Mouse (Mus musculus): ENCODE results near the gene Kif2c. TPM values are rescaled to one million over a fixed set of nuclear protein-coding genes. Genes with fewer than 3 reads are reported as not detected.

The Kif2c gene
- polyA plus RNA-seq, 1 experiment from 2014 or later: 44.3 TPM

DNA sequence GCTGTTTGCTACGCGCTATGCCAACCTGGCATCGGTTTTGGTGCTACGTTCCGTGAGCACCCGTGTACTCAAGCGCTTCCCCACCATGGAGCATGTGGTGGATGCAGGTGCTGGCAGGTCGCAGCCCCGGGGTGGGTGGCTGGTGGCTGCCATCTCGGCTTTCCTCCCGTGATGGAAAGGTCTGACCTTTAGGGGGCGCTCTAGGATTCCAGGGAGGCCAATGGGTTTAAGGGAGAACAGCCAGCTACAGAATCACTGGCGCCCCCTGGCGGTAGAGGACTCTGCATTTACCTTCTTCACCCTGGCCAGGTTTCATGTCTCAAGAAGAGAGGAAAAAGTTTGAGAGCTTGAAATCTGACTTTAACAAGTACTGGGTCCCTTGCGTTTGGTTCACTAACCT lies 36.3 kb downstream of the Kif2c start:
- no peak for ATAC-seq (ENCODE audit: insufficient read depth, low FRiP score)
- 37% methylated on average over 15 of the region's 15 CpGs for WGBS

DNA sequence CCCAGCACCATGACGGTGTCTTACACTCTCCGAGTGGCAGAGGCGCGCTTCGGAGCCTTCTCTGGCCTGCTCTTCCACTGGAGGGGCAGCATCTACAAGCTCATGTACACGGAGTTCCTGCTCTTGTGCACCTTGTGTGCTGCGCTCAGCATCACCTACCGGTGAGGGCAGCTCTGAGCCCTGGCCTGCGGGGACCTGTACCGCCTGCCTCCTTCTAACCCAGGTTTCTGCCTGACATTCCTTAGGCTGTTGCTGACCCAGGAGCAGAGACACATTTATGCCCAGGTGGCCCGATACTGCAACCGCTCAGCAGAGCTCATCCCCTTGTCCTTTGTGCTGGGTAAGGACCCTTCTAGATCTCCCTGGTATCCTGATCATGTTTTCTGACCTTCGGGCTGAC lies 37.2 kb downstream of the Kif2c start:
- H3K9me3 ChIP-seq (replicated peaks; ENCODE audit: control insufficient read depth, low read length): no peaks in the 10 kb centered on the region
- H3K27ac ChIP-seq (ENCODE audit: low read length): no peak overlapping the region
- no peak overlapping the region for H3K4me2 ChIP-seq (ENCODE audit: low read depth, low read length)
- no peak for ATAC-seq (ENCODE audit: insufficient read depth, low FRiP score)
- H3K9ac ChIP-seq (ENCODE audit: low read length): no peak overlapping the region
- WGBS: 85% methylated on average over 13 of the region's 13 CpGs
- H3K4me3 ChIP-seq (replicated peaks; ENCODE audit: low read length): no peak overlapping the region
- no peaks in the 10 kb centered on the region for H3K4me1 ChIP-seq (ENCODE audit: control insufficient read depth, insufficient read depth, low read length)
- H3K27me3 ChIP-seq (ENCODE audit: control insufficient read depth, insufficient read depth, low read length): no peaks in the 10 kb centered on the region
- peaks cover 1% of the 10 kb centered on the region for H3K36me3 ChIP-seq (ENCODE audit: control insufficient read depth, insufficient read depth, low read length)

More for the DNA sequence above, 36.3 kb downstream of the Kif2c start:
- Histone ChIP-seq H3K4me3 (replicated peaks; ENCODE audit: low read length) (no peak overlapping the region), H3K27me3 (ENCODE audit: control insufficient read depth, insufficient read depth, low read length) (no peaks in the 10 kb centered on the region), H3K36me3 (ENCODE audit: control insufficient read depth, insufficient read depth, low read length) (peaks cover 10% of the 10 kb centered on the region), H3K4me1 (ENCODE audit: control insufficient read depth, insufficient read depth, low read length) (no peaks in the 10 kb centered on the region), H3K27ac (ENCODE audit: low read length) (no peak overlapping the region), H3K9me3 (replicated peaks; ENCODE audit: control insufficient read depth, low read length) (no peaks in the 10 kb centered on the region), H3K4me2 (ENCODE audit: low read depth, low read length) (no peak overlapping the region), H3K9ac (ENCODE audit: low read length) (no peak overlapping the region)

DNA sequence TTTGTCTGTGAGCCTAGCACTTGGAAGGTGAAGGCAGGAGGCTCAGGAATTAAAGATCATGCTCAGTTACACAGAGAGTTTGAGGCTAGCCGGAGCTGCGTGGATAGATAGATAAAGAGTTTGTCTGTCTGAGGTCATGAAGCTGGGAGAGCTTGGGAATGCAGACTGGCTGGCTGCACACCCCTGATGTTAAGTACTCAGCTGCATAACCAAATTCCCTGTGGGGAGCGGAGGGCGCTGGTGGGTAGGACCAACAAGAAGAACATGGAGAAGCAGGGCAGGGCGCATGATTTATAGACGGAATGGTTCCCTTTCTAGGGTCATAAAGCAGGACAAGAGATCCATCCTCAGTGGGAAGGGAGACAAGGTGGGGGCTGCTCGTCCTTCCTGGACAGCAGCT lies 39.4 kb downstream of the Kif2c start:
- whole genome bisulfite sequencing: 49% methylated on average over 7 of the region's 7 CpGs
- H3K27ac ChIP-seq (ENCODE audit: low read length): no peak overlapping the region
- no peak overlapping the region for H3K4me2 ChIP-seq (ENCODE audit: low read depth, low read length)
- no peaks in the 10 kb centered on the region for H3K27me3 ChIP-seq (ENCODE audit: control insufficient read depth, insufficient read depth, low read length)
- no peak overlapping the region for H3K4me3 ChIP-seq (replicated peaks; ENCODE audit: low read length)
- no peak for ATAC-seq (ENCODE audit: insufficient read depth, low FRiP score)
- H3K4me1 ChIP-seq (ENCODE audit: control insufficient read depth, insufficient read depth, low read length): no peaks in the 10 kb centered on the region
- H3K9ac ChIP-seq (ENCODE audit: low read length): no peak overlapping the region
- no peaks in the 10 kb centered on the region for H3K9me3 ChIP-seq (replicated peaks; ENCODE audit: control insufficient read depth, low read length)
- no peaks in the 10 kb centered on the region for H3K36me3 ChIP-seq (ENCODE audit: control insufficient read depth, insufficient read depth, low read length)

DNA sequence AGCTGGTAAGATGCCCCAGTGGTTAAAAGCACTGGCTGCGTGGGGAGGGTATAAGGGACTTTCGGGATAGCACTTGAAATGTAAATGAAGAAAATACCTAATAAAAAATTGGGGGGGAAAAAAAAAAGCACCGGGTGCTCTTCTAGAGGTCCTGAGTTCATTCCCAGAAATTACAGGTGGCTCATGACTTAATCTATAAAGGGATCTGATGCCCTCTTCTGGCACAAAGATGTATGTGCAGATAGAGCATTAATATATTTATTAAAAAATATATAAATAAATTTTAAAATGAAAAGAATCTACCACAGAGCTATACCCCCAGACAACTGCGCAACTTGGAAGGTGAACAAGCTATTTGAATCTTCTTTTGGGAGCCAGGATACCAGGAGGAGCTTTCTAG lies 41.8 kb downstream of the Kif2c start:
- H3K27me3 ChIP-seq (ENCODE audit: control insufficient read depth, insufficient read depth, low read length): no peaks in the 10 kb centered on the region
- H3K4me2 ChIP-seq (ENCODE audit: low read depth, low read length): no peak overlapping the region
- no peaks in the 10 kb centered on the region for H3K9me3 ChIP-seq (replicated peaks; ENCODE audit: control insufficient read depth, low read length)
- H3K9ac ChIP-seq (ENCODE audit: low read length): no peak overlapping the region
- no peak overlapping the region for H3K27ac ChIP-seq (ENCODE audit: low read length)
- no peak overlapping the region for H3K4me3 ChIP-seq (replicated peaks; ENCODE audit: low read length)
- WGBS: 36% methylated on average over 4 of the region's 4 CpGs
- no peak for ATAC-seq (ENCODE audit: insufficient read depth, low FRiP score)
- H3K36me3 ChIP-seq (ENCODE audit: control insufficient read depth, insufficient read depth, low read length): no peaks in the 10 kb centered on the region
- H3K4me1 ChIP-seq (ENCODE audit: control insufficient read depth, insufficient read depth, low read length): no peaks in the 10 kb centered on the region

DNA sequence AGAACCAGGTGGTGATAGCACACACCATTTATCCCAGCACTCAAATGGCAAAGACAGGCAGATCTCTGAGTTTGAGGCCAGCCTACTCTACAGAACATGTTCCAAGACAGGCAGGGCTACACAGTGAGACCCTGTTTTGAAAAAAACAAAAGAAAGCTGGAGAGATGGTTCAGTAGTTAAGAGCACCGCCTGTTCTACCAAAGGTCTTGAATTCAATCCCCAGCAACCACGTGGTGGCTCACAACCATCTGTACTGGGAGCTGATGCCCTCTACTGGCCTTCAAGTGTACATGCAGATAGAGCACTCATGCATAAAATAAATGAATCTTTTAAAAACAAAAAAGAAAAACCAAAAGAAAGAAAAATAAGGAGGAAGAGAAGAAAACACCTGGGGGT lies 43.2 kb downstream of the Kif2c start:
- H3K4me3 ChIP-seq (replicated peaks; ENCODE audit: low read length): no peak overlapping the region
- no peaks in the 10 kb centered on the region for H3K9me3 ChIP-seq (replicated peaks; ENCODE audit: control insufficient read depth, low read length)
- 3% methylated on average over 2 of the region's 2 CpGs for WGBS
- no peaks in the 10 kb centered on the region for H3K27me3 ChIP-seq (ENCODE audit: control insufficient read depth, insufficient read depth, low read length)
- peaks cover 5% of the 10 kb centered on the region; the same call in 1 of the 2 replicates for H3K4me1 ChIP-seq (ENCODE audit: control insufficient read depth, insufficient read depth, low read length)
- no peak overlapping the region for H3K4me2 ChIP-seq (ENCODE audit: low read depth, low read length)
- no peaks in the 10 kb centered on the region for H3K36me3 ChIP-seq (ENCODE audit: control insufficient read depth, insufficient read depth, low read length)
- no peak overlapping the region for H3K9ac ChIP-seq (ENCODE audit: low read length)
- H3K27ac ChIP-seq (ENCODE audit: low read length): no peak overlapping the region
- no peak for ATAC-seq (ENCODE audit: insufficient read depth, low FRiP score)

DNA sequence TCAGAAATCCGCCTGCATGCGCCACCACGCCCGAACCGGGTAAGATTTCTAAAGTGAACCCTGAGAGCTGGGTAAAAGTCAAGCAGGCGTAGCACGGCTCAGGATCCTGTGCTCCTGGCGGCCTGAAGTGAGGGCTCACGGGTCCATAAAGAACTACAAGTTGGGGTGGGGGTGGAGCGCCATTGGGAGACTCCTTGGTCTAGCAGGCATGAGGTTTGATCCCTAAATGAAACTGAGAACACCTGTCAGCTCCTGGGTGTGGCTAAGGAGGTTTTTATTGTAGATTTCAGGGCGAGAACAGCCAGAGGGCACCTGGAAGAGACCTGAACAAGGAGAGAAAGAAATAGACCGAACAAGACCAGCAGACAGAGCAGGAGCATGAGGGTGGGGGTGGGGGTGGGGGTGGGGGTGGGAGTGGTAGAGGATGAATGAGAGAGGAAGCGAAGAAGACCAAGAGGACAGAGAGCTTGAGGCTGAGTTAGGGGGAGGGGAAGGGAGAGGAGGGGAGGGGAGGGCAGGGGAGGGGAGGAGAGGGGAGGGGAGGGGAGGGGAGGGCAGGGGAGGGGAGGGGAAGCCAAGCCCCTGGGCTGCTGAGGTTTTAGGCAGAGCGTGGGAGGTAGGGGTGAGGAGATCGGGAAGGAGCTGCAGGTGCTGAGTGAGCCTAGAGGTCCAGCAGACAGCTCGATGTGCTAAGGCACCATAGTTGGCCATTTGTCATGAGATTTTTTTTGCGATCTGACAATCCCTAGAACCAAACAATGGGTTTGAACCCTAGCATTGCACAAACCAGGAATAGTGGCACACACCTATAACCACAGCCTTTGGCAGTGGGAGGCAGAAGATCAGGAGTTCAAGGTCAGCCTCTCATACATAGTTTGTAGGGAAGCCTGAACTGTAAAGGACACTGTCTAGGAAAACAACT lies 43.9 kb downstream of the Kif2c start:
- Histone ChIP-seq H3K27ac (ENCODE audit: low read length) (no peak overlapping the region), H3K9me3 (replicated peaks; ENCODE audit: control insufficient read depth, low read length) (no peaks in the 10 kb centered on the region), H3K4me2 (ENCODE audit: low read depth, low read length) (no peak overlapping the region), H3K9ac (ENCODE audit: low read length) (no peak overlapping the region), H3K27me3 (ENCODE audit: control insufficient read depth, insufficient read depth, low read length) (no peaks in the 10 kb centered on the region), H3K36me3 (ENCODE audit: control insufficient read depth, insufficient read depth, low read length) (no peaks in the 10 kb centered on the region), H3K4me1 (ENCODE audit: control insufficient read depth, insufficient read depth, low read length) (peaks cover 6% of the 10 kb centered on the region; the same call in 1 of the 2 replicates), H3K4me3 (replicated peaks; ENCODE audit: low read length) (no peak overlapping the region)
- WGBS: 62% methylated on average over 16 of the region's 17 CpGs
- ATAC-seq (ENCODE audit: insufficient read depth, low FRiP score): no peak

DNA sequence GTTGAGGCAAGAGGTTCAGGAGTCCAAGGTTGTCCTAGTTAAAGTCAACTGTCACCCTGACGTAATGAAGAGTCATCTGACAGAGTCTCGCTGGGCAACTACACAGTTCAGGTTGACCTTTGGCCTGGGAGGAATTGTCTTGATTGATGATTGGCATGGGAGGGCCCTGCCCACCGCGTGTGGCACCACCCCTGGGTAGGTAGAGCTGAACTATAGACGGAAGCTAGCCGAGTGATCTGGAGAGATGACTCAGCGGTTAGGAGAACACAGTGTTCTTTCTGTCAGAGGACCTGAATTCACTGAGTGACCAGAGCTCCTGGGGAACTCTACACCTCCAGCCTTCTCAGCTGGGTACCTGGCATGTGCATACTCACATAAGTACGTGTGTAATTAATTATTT lies 46.4 kb downstream of the Kif2c start:
- H3K36me3 ChIP-seq (ENCODE audit: control insufficient read depth, insufficient read depth, low read length): no peaks in the 10 kb centered on the region
- no peak overlapping the region for H3K4me3 ChIP-seq (replicated peaks; ENCODE audit: low read length)
- 23% methylated on average over 8 of the region's 8 CpGs for WGBS
- no peak overlapping the region for H3K9ac ChIP-seq (ENCODE audit: low read length)
- H3K4me1 ChIP-seq (ENCODE audit: control insufficient read depth, insufficient read depth, low read length): peaks cover 13% of the 10 kb centered on the region
- H3K4me2 ChIP-seq (ENCODE audit: low read depth, low read length): no peak overlapping the region
- H3K27me3 ChIP-seq (ENCODE audit: control insufficient read depth, insufficient read depth, low read length): 0 out of 2 replicates have a peak, but pooled peaks cover 4% of the 10 kb centered on the region
- no peaks in the 10 kb centered on the region for H3K9me3 ChIP-seq (replicated peaks; ENCODE audit: control insufficient read depth, low read length)
- peak; percentile 69; the same call in 1 of the 2 replicates for ATAC-seq (ENCODE audit: insufficient read depth, low FRiP score)
- peak overlapping the region; percentile 85 for H3K27ac ChIP-seq (ENCODE audit: low read length)

DNA sequence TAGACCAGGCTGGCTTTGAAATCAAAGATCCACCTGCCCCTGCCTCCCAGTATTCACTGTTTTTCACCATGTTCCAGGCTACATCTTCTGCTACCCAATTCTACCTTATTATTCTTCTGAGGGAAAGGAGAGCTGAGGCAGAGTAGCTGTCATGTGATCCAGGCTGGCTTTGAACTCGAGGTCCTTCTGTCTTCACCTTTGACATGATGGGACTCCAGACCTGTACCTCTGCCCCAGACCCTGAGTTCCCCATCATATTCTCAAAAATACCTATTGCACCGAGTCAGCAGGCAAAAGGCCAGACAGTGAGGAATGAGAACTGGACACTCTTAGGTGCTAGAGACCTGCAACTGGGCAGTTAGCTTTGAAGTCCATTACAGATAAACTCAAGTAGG lies 47.8 kb downstream of the Kif2c start:
- 26% methylated on average over 2 of the region's 2 CpGs for WGBS
- H3K4me1 ChIP-seq (ENCODE audit: control insufficient read depth, insufficient read depth, low read length): peaks cover 13% of the 10 kb centered on the region
- H3K27ac ChIP-seq (ENCODE audit: low read length): no peak overlapping the region
- no peak for ATAC-seq (ENCODE audit: insufficient read depth, low FRiP score)
- H3K9ac ChIP-seq (ENCODE audit: low read length): peak overlapping the region; percentile 61
- no peaks in the 10 kb centered on the region for H3K36me3 ChIP-seq (ENCODE audit: control insufficient read depth, insufficient read depth, low read length)
- 0 out of 2 replicates have a peak, but pooled peaks cover 4% of the 10 kb centered on the region for H3K27me3 ChIP-seq (ENCODE audit: control insufficient read depth, insufficient read depth, low read length)
- H3K4me3 ChIP-seq (replicated peaks; ENCODE audit: low read length): no peak overlapping the region
- H3K4me2 ChIP-seq (ENCODE audit: low read depth, low read length): no peak overlapping the region
- no peaks in the 10 kb centered on the region for H3K9me3 ChIP-seq (replicated peaks; ENCODE audit: control insufficient read depth, low read length)

DNA sequence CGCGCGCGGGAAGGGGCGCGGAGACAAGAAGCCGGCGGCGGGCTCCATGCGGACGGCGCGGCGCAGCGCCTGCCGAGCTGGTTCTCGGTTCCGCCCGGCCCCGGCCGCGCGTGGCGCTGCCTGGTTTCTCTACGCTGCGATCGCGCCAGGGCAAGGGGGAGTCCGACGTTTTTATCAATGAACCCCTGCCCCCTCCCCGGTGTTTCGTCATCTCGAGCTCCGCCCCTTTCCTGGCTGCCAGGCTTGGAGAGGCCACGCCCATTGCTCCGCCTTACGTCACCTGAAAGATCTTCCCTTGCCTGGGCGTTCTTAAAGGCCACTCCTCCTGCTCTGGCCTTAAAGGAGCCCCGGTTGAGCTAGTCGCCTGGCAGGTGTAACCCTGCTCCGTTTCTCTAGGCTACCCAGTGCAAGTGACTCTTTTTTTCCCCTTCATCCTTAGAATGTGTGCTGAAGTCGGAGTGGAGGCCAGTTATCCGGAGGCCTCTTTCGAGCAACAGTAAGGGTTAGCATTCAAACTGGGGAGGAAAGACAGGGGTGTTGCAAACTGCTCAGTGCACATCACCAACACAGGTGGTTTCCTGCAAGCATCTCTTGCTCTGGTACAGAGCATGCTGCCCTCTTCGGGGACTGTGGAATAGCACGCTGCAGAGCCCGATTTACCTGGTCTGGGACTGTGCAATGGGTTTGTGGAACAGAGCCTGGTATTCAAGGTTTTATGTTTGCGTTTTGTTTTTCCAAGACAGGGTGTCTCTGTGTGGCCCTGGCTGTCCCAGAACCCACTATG lies 48.4 kb downstream of the Kif2c start, which contains the start of gene Plk3:
Gene Plk3 (minus strand): TSS at position 147 of the 784 bp plus-strand sequence.
- 2% methylated on average over 48 of the region's 48 CpGs for whole genome bisulfite sequencing

More for the DNA sequence above, 48.4 kb downstream of the Kif2c start, which contains the start of gene Plk3:
- H3K4me1 ChIP-seq (ENCODE audit: control insufficient read depth, insufficient read depth, low read length): peaks cover 13% of the 10 kb centered on the region
- peak within 1 kb of the TSS; percentile 26; the same call in 1 of the 2 replicates for H3K27ac ChIP-seq (ENCODE audit: low read length)
- H3K9me3 ChIP-seq (replicated peaks; ENCODE audit: control insufficient read depth, low read length): no peaks in the 10 kb centered on the region
- no peaks in the 10 kb centered on the region for H3K36me3 ChIP-seq (ENCODE audit: control insufficient read depth, insufficient read depth, low read length)
- 0 out of 2 replicates have a peak, but pooled peaks cover 4% of the 10 kb centered on the region for H3K27me3 ChIP-seq (ENCODE audit: control insufficient read depth, insufficient read depth, low read length)
- peak within 1 kb of the TSS; percentile 91 for H3K9ac ChIP-seq (ENCODE audit: low read length)
- ATAC-seq (ENCODE audit: insufficient read depth, low FRiP score): peak; percentile 91
- peak within 1 kb of the TSS; percentile 61 for H3K4me3 ChIP-seq (replicated peaks; ENCODE audit: low read length)
- H3K4me2 ChIP-seq (ENCODE audit: low read depth, low read length): peak within 1 kb of the TSS; percentile 93
